Mouse (Mus musculus): ENCODE results near the gene Srpx2.

- TF ChIP-seq CTCF (IDR thresholded peaks at IDR 0.05; ENCODE audit: borderline replicate concordance, insufficient read depth, low read depth, low read length) (no peak), POLR2A (IDR thresholded peaks at IDR 0.05; ENCODE audit: borderline replicate concordance, insufficient read depth, low read length) (no peak)
Measured at GRCm38 (mm10) chrX:133954661-133955060, 46.4 kb downstream of the Srpx2 start.
